Mouse (Mus musculus): ENCODE data around the gene Rnf144a.

DNA sequence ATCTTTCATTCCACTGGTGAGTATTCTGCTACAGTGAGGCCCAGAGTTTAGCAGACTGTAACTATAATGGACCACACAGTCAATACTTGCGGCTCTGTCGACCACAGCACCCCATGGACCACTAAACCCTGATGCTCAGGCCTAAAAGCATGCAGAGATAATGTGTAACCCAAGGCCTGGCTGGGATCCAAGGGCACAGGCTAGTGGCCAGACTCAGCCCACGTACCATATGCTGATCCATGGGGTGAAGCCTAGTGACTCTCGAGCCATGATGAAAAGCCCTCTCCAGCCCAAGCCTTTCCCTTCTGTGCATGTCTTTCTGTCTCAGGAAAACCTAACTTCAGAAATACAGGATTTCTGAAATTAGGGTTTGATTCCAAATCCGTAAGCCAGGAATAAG lies 50.2 kb downstream of the Rnf144a start:
- TF ChIP-seq POLR2A (IDR thresholded peaks at IDR 0.05; ENCODE audit: control insufficient read depth, low read depth, low read length) (no peak), CTCF (IDR thresholded peaks at IDR 0.05; ENCODE audit: control insufficient read depth, insufficient read depth, insufficient replicate concordance, low read depth, low read length) (no peak)

Measured in testis, adult 2 months (tissue).